In the genomic region with DNA sequence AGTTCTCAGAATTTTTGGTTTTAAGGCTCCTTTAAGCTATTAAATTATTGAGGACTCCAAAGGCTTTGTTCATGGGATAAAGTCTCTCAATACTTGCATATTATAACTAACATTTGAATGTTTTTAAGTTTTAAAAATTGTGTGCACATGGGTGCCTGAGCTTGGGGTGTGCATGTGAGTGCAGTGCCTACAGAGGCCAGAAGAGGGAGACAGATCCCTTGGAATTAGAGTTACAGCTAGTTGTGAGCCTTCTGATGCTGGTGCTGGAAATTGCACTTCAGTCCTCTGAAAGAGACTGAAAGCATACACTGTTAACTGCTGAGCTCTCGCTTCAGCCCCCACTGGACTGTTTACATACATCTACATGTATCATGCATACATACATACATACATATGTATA, we compare ENCODE assay signal across 10 mouse cellular contexts.
DNase-seq lines count a peak whose midpoint lies in the region; ATAC-seq and TF ChIP-seq lines count a peak whose summit lies in the region.
"Had no signal": no experiment of that assay in that cellular context is flagged by ENCODE, and none has a peak within 500 bp of the region (broad histone marks: within the 10 kb centered on the region; RNA-seq: fewer than 3 reads in every experiment).

No protein-coding gene starts in this region.

- H3K9me3 ChIP-seq in lung, embryonic 14.5 days (ENCODE audit: low read depth, low read length): no peaks in the 10 kb centered on the region

- peak; percentile 48; the same call in 1 of the 2 replicates for TF ChIP-seq CTCF in cerebellum, adult 2 months (IDR thresholded peaks at IDR 0.05; ENCODE audit: borderline replicate concordance, insufficient read depth, low read depth, low read length)
- peak; percentile 74 for TF ChIP-seq CTCF in lung, adult 2 months (IDR thresholded peaks at IDR 0.05; ENCODE audit: insufficient read depth, low read length)
- peak; percentile 61 for TF ChIP-seq CTCF in bone marrow macrophage, adult 2 months (IDR thresholded peaks at IDR 0.05; ENCODE audit: low read depth, low read length)
- peak; percentile 73 for TF ChIP-seq CTCF in lung, embryonic 14.5 days (IDR thresholded peaks at IDR 0.05; ENCODE audit: low read depth)

- no peaks in the 10 kb centered on the region for H3K4me1 ChIP-seq in cerebellum, adult 2 months (ENCODE audit: control insufficient read depth, insufficient read depth, low read length)
- H3K4me1 ChIP-seq in lung, adult 2 months (ENCODE audit: control insufficient read depth, insufficient read depth, low read length): 0 out of 2 replicates have a peak, but pooled peaks cover 2% of the 10 kb centered on the region
- no peaks in the 10 kb centered on the region for H3K4me1 ChIP-seq in bone marrow macrophage, adult 2 months (ENCODE audit: control insufficient read depth, insufficient read depth, low read length)
- no peaks in the 10 kb centered on the region; the same call in 1 of the 2 replicates for H3K4me1 ChIP-seq in lung, embryonic 14.5 days (ENCODE audit: insufficient read depth)
- H3K4me1 ChIP-seq: megakaryocyte, embryonic 14.5 days had no signal

- H3K36me3 ChIP-seq in lung, embryonic 14.5 days (ENCODE audit: insufficient read depth): no peaks in the 10 kb centered on the region
- H3K36me3 ChIP-seq: heart, embryonic 13.5 days had no signal

- no peaks in the 10 kb centered on the region for H3K27me3 ChIP-seq in cerebellum, adult 2 months (ENCODE audit: control insufficient read depth, insufficient read depth, low read length)
- H3K27me3 ChIP-seq in lung, embryonic 14.5 days (ENCODE audit: insufficient read depth, low read length): no peaks in the 10 kb centered on the region
- H3K27me3 ChIP-seq: heart, embryonic 13.5 days had no signal

- H3K4me2 ChIP-seq in lung, embryonic 14.5 days: no peak overlapping the region
- H3K4me2 ChIP-seq: heart, embryonic 13.5 days had no signal

- TF ChIP-seq POLR2A in cerebellum, adult 2 months (IDR thresholded peaks at IDR 0.05; ENCODE audit: borderline replicate concordance, insufficient read depth, low read length): no peak
- TF ChIP-seq POLR2A in lung, adult 2 months (IDR thresholded peaks at IDR 0.05; ENCODE audit: borderline replicate concordance, extremely low read depth, low read depth, low read length): no peak
- no peak for TF ChIP-seq POLR2A in bone marrow macrophage, adult 2 months (IDR thresholded peaks at IDR 0.05; ENCODE audit: borderline replicate concordance, low read depth, low read length)

- 97% methylated on average over 1 of the region's 1 CpGs for WGBS in cerebellum, adult 2 months
- 100% methylated on average over 1 of the region's 1 CpGs for WGBS in lung, adult 2 months
- 90% methylated on average over 1 of the region's 1 CpGs for WGBS in lung, embryonic 14.5 days

- H3K4me3 ChIP-seq in cerebellum, adult 2 months (replicated peaks; ENCODE audit: insufficient read depth, low read depth, low read length): no peak overlapping the region
- no peak overlapping the region for H3K4me3 ChIP-seq in lung, adult 2 months (replicated peaks; ENCODE audit: extremely low read depth, low read depth, low read length)
- no peak overlapping the region for H3K4me3 ChIP-seq in bone marrow macrophage, adult 2 months (ENCODE audit: insufficient read depth, low read length)
- no peak overlapping the region for H3K4me3 ChIP-seq in lung, embryonic 14.5 days (ENCODE audit: low read depth, low read length)
- H3K4me3 ChIP-seq: heart, embryonic 13.5 days; megakaryocyte, embryonic 14.5 days had no signal

- no peak for DNase-seq in cerebellum, adult 2 months
- DNase-seq in cerebellum, adult 8-10 months: no peak
- DNase-seq in lung, adult 2 months: peak; percentile 16
- no peak for DNase-seq in lung, adult 18-20 months
- peak; percentile 45 for DNase-seq in lung, embryonic 14.5 days
- DNase-seq in thymus, postnatal 4 days: peak; percentile 78
- DNase-seq in cerebellum, adult 9-11 months: no peak

- no peak overlapping the region for H3K27ac ChIP-seq in cerebellum, adult 2 months (ENCODE audit: insufficient read depth, low read length)
- no peak overlapping the region for H3K27ac ChIP-seq in bone marrow macrophage, adult 2 months (ENCODE audit: insufficient read depth, low read depth, low read length)
- H3K27ac ChIP-seq in lung, embryonic 14.5 days (ENCODE audit: low read depth): no peak overlapping the region
- H3K27ac ChIP-seq: heart, embryonic 13.5 days had no signal

- no peak overlapping the region for H3K9ac ChIP-seq in lung, embryonic 14.5 days
- H3K9ac ChIP-seq: heart, embryonic 13.5 days had no signal

- no peak for ATAC-seq in lung, embryonic 14.5 days (ENCODE audit: insufficient read depth)

Comparison
In these comparisons a context has a peak if more than half of its experiments do, and no peak if none do; other contexts are left out.
1. DNase-seq: peak in lung, adult 2 months (single experiment), lung, embryonic 14.5 days (single experiment) and thymus, postnatal 4 days (single experiment); none in cerebellum, adult 2 months (0 of 2), cerebellum, adult 8-10 months (single experiment), lung, adult 18-20 months (0 of 2) and cerebellum, adult 9-11 months (single experiment).
2. Peak in every context shown above with its lines, with median percentiles within 50 percentile points of each other: CTCF ChIP-seq.